Mouse (Mus musculus): Measurements from ENCODE around the gene Ebf4. TPM values are rescaled to one million over a fixed set of nuclear protein-coding genes. Genes with fewer than 3 reads are reported as not detected.
A peak's percentile ranks its signal among the peaks of the same experiment; 100 is the strongest.
"Not testable (repeated sequence)": the region's sequence is repeated elsewhere in the genome, so short reads cannot be mapped to it uniquely, and the experiment has no call there.

The Ebf4 gene
- total RNA-seq, 2 experiments from 2014 or later, result 11.3 to 11.8 TPM

DNA sequence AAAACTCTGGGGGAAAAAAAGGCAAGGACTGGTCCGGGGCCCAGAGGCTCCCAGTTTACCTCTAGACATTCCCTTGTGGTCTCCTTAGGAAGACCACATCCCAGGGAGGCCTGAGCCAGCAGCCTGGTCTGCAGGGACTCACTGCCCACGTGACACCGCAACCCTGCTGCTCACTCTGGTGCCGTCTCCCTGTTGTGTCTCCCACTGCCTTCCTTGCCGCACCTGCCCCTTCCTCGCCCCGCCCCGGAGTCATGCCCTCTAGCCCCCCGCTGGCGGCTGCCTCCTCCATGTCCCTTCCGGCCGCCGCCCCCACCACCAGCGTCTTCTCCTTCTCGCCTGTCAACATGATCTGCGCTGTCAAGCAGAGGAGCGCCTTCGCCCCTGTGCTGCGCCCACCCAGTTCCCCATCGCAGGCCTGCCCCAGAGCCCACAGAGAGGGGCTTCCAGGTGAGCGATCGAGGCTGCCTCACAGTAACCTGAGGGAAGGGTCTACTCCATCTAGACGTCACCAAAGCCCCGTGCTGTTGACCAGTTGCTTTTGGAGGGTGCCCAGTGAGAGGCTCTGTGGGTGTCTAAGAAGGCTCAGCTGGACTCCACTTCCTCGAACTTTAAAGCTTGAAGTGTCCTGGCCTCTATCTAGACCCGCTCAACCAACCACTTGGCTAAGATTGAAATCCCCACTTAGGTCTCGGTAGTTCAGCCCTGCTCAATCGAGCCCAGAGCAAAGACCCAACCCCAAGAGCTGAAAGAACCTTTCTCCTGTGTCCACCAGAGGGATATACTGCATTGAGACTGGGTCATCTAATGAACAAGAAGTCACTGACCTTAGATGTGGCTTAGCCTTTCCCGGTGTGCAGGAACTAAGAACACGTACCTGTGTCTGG is 70.5 kb downstream of the Ebf4 start:
- Histone ChIP-seq H3K27ac (no peak overlapping the region), H3K4me3 (no peak overlapping the region)
- DNase-seq (ENCODE audit: low spot score in 2 of 2), result no peak
- TF ChIP-seq CTCF (conservative IDR thresholded peaks at IDR 0.05), result no peak

DNA sequence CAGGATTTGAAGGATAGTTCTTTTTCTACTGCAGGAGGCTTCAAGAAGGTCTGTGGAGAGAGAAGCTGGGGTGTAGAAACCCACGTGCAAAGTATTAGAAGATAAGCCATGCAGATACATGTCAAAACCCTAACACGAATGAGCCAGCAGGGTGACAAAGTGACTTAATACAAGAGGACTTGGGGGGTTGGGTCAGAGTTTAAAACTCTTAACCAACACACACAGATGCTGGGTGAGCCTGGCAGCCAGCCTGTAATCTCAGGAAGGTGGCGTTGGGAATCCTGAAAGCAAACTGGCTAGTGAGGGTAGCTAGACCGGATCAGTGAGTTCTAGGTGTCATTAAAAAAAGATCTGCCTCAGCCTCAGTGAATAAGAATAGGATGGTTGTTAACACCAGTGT is 72.4 kb downstream of the Ebf4 start:
- Histone ChIP-seq H3K4me3 (no peak overlapping the region), H3K27ac (no peak overlapping the region)
- DNase-seq (ENCODE audit: low spot score in 2 of 2), result no peak
- TF ChIP-seq CTCF (conservative IDR thresholded peaks at IDR 0.05), result no peak

DNA sequence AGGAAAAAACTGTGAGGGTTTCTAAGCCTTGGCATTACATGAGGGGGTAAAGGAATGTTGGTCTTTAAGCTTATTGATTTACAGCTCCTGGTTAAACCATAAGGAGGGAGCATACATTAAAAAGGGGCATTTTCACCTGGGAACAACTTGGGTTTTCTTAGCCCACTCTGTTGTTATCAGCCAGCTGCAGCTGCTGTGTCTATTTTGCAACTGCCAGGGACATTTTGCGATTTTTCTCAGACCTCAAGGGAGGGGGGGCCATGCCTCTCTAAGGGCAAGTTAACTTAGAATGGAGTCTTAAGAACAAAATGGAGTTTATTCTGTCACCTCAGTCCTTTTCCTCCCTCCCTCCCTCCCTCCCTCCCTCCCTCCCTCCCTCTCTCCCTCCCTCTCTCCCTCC is 78.1 kb downstream of the Ebf4 start:
- not testable (repeated sequence) for DNase-seq (ENCODE audit: low spot score in 2 of 2); H3K4me3 ChIP-seq; H3K27ac ChIP-seq

DNA sequence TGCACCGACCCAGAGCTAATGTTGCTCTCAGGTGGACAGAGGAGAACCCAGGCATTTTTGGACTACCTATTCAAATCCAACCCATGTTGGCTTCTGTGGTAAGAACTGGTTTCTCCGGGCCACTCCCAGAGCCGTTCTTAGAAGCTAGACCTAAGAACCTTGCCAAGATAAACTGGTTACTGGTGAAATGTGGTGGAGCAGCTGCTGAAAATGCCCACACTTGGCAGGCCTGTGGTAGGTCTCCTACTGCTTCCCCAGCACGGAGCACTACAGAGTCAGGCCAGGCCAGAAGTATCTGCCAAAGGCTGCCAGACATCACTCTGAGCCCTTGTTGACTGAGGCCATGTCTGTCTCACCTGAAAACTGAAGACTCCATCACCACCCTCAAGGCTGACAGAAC is 80.0 kb downstream of the Ebf4 start:
- TF ChIP-seq CTCF (conservative IDR thresholded peaks at IDR 0.05), result no peak
- Histone ChIP-seq H3K27ac (0 out of 2 replicates have a peak overlapping the region, but pooled peaks have one; percentile 7), H3K4me3 (no peak overlapping the region)
- no peak for DNase-seq (ENCODE audit: low spot score in 2 of 2)

DNA sequence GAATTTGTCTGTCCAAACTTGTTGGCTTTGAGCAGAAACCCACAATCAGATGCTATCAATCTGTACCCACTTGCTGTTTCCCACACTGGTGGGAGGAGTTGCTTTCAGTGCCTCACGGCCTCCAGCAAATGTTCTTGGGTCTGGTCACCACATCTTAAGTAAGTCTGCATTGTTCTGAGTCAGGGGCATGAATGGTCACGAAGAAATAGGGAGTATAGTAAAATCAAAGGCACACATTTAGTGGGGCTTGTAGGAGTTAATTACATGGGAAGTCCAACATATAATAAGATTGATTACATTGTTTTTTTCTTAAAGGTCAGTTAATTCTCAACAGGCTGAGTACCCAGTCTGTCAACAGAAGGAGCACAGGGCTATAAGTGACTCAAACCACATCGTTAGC is 88.2 kb downstream of the Ebf4 start:
- Histone ChIP-seq H3K4me3 (no peak overlapping the region), H3K27ac (no peak overlapping the region)
- no peak for DNase-seq (ENCODE audit: low spot score in 2 of 2)
- TF ChIP-seq CTCF (conservative IDR thresholded peaks at IDR 0.05), result no peak

DNA sequence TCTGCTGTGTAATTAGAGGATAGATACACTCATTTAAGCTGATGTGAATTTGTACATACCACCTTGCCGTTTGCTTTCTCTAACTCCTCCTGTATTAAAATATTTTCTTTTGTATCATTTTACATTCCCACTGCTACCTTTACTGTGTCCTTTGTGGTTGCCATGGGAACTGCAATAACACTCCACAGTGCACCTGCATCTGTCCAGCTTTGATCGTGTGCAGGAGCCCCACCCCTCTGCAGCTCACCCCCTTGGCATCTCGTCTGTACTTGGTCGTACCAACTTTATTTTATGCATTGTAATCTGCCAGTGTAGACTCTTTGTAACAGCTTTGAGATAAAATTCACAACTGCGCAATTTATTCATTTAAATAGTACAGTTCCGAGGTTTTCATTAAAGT is 88.9 kb downstream of the Ebf4 start:
- no peak for DNase-seq (ENCODE audit: low spot score in 2 of 2)
- Histone ChIP-seq H3K4me3 (no peak overlapping the region), H3K27ac (no peak overlapping the region)
- TF ChIP-seq CTCF (conservative IDR thresholded peaks at IDR 0.05), result no peak

DNA sequence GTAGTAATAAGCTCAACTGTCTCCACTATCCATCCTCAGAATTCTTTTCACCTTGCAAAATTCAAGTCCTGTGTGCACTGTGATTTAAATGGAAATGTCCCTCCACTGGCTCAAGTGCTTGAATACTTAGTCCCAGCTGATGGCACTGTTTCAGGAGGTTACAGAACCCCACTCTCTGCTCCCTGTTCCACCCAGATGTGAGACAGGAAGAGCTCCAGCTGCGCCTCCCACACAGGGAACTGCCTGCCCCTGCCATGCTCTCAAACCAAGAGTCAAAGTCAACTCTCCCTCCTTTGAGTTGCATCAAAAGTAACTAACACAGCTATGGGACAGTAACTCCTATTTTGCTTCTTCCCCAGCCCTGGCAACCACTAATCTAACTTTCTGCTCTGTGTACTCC is 91.2 kb downstream of the Ebf4 start:
- H3K27ac ChIP-seq, result no peak overlapping the region
- DNase-seq (ENCODE audit: low spot score in 2 of 2), result no peak
- no peak overlapping the region for H3K4me3 ChIP-seq
- TF ChIP-seq CTCF (conservative IDR thresholded peaks at IDR 0.05), result no peak

DNA sequence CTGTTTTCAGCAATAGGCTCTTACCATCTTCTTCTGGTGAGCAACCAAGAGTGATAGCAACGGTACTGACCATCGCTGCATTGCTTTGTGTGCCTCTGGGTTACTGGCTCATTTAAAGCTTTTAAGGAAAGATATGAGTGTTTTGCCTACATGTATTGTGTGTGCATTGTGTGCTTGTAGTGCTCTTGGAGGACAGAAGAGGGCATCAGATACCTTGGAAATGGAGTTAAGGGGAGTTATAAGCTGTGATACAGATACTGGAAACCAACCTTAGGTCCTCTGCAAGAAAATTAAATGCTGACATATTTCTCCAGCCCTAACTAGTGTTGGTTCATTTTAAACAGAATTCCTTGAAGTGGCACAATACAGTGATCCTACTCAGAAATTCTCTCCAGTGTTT is 93.8 kb downstream of the Ebf4 start:
- DNase-seq (ENCODE audit: low spot score in 2 of 2), result no peak
- no peak overlapping the region for H3K27ac ChIP-seq
- H3K4me3 ChIP-seq, result no peak overlapping the region
- peak; percentile 58 for TF ChIP-seq CTCF (conservative IDR thresholded peaks at IDR 0.05)

DNA sequence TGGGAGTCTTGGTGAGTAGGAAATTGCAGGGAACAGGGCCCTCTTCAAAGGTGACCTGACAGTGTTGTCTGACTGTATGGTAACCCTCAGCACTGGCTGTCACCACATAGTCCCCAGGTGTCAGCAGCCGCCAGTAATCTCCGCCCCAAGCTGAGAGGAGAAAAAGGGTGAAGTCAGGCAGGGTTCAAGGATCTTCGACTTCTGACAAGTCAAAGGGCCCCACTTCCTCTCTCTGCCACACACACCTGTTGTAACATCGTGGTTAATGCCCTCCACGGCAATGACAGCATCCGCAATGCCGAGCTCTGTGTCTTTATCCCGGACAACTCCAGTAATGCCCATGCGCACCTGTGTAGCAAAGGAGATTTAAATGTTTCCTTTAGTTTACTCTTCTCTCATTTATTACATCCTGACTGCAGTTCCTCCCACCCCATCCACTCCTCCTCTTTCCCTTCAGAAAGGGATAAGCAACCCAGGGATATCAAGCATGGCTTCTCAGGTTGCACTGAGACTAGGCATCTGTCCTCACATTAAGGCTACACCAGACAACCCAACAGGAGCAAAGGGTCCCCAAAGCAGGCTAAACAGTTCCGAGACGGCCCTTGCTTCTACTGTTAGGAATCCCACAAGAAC is 96.1 kb downstream of the Ebf4 start:
- Histone ChIP-seq H3K4me3 (no peak overlapping the region), H3K27ac (no peak overlapping the region)
- TF ChIP-seq CTCF (conservative IDR thresholded peaks at IDR 0.05), result no peak
- no peak for DNase-seq (ENCODE audit: low spot score in 2 of 2)

DNA sequence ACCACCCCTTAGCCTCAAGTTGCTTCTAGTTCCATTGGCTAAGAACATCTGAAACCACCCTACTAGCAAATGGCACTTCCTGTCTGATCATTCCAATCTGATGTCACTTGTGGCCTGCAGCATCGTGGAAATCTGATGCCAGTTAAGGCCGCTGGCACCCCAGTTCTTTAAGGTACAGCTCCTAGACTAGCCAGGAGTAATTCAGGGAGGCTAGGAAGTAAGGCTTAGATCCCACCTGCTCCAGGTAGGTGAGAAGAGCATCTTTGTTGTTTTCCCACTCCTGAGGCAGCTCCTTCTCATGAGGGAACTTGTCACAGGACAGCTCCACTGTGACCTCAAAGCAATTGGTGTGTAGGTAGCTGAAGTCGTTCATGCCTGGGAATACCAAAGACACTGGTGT is 97.9 kb downstream of the Ebf4 start:
- no peak for DNase-seq (ENCODE audit: low spot score in 2 of 2)
- Histone ChIP-seq H3K27ac (no peak overlapping the region), H3K4me3 (no peak overlapping the region)
- TF ChIP-seq CTCF (conservative IDR thresholded peaks at IDR 0.05), result no peak

DNA sequence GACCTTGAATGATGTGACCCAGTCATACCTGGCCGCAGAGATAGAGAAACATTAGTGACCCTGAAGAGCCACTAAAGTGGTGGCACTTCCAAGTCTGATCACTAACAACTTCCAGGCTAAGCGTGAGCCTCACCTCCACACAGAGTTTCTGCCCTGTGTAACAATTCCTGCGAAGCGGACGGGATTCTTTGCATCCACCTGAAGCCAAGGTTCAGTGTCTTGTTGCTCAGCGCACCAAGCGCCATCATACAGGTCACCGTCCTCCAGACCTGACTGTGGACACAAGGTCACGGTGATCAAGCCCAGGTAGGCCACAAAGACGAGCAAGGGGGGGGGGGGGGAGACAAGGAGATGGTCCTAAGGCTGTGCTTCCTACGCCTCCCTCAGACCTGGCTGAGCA is 100.7 kb downstream of the Ebf4 start:
- no peak for DNase-seq (ENCODE audit: low spot score in 2 of 2)
- no peak for TF ChIP-seq CTCF (conservative IDR thresholded peaks at IDR 0.05)
- H3K27ac ChIP-seq, result no peak overlapping the region
- no peak overlapping the region for H3K4me3 ChIP-seq

DNA sequence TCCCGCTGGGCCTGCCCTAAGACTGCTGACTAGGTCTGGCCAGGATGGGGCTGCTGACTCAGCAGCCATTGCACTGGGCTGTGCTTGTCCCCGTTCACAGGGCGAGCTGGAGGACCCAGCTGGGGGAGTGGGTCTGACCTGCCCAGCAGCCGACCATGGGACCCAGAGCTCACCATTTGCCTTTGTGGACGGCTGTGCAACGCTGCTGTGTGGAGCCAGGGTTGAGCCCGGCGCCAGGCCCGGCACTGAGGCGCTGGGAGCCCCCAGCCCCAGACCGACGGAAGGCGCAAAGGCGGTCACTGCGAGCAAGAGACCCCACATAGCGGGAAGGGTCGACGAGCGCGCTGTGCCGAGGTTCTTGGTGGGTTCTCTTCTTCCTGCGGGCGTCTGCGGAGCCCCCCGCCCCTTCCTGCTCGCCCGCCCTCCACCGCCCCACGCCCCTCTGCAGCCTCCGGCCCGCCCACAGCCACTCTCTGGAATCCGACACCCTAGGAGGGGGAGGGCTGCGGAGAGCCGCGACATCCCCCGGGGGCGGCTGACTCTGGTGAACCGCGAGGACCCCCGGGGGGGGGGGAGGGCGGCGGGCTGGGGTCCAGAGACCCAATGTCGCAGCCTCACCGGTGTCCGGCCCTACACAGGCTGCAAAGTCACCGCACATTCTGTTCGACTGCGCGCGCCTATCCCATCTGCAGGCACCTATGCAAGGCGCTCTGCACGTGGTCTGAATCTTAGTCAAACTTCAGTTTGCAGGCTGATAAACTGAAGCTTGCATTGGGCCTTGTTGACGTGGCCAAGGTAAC is 102.4 kb downstream of the Ebf4 start, which contains the start of gene Cpxm1:
Cpxm1 (minus strand) TSS at position 389 of the 800 bp plus-strand sequence.
- Histone ChIP-seq H3K4me3 (peak within 1 kb of the TSS; percentile 50), H3K27ac (0 out of 2 replicates have a peak within 1 kb of the TSS, but pooled peaks have one; percentile 23)
- TF ChIP-seq CTCF (conservative IDR thresholded peaks at IDR 0.05), result no peak
- DNase-seq (ENCODE audit: low spot score in 2 of 2), result no peak

DNA sequence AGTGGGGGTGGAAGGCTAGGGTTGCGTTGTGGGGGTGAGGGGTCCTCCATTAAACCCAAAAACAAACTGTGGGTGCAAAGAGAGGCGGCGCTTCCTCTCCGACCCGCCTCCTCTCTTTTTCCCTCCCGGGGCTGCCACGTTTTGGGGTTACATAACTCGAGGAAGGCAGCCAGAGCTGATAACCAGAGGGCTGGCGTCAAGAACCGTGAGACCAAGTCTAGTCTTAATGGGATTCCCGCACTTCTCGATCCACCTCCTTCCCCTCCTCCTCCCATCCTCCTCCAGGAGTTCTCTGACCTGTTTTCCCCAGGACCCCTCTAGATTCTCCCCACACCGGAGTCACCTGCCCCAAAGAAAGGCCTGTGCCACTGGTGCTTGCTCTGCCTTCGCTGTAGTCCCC is 103.1 kb downstream of the Ebf4 start:
- no peak for TF ChIP-seq CTCF (conservative IDR thresholded peaks at IDR 0.05)
- Histone ChIP-seq H3K27ac (no peak overlapping the region), H3K4me3 (peak overlapping the region; percentile 50)
- DNase-seq (ENCODE audit: low spot score in 2 of 2), result no peak
